Mouse (Mus musculus) heart, postnatal 0 days (tissue): ENCODE results near the gene Pex13.
A peak's percentile ranks its signal among the peaks of the same experiment; 100 is the strongest.

Experiments used
- CTCF ChIP-seq: IDR thresholded peaks from 2 replicates; pipeline ENCODE4 v1.5.1; 2016; ENCODE audit warnings: antibody characterized with exemption, control low read depth, low read depth
- EP300 ChIP-seq: IDR thresholded peaks from 2 replicates; pipeline ENCODE4 v1.6.1; 2016; ENCODE audit warnings: antibody characterized with exemption, low read depth

DNA sequence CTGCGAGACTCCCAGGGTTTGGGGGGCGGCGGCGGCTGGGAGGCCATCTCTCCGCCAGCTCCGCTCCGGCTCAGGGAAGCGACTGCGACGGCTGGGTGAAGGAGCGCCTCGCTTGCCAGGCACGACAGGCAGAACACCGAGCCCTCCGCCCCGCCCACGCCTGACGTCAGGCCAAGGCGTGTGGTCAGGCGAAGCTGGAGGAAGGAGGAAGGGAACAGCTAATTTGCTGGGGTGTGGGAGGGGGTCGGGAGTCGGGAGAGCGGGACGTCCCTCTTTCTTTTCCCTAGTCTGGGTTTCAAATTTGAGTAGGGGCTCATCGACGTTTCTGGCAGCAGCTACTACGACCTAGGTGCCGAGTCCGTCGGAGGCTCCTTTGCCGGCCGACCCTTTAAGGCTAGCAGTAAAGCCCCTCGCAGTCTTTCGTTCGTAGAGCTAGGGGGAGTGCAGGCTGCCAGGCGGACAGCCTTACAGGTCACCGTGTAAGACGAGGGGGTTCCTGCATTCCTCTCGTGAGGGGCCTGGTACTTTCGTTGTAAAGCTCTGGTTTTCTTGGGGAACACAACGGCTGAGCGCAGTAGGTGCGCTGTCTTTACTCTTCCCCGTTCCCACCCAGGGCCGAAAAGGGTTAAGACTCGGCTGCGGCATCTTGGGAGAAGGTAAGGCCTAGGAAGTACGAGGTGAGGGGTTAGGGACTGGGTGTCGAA lies at the start of gene Pex13:
- TF ChIP-seq EP300 (0 out of 2 replicates have a peak, but pooled peaks have one; percentile 62), CTCF (no peak)
